Mouse (Mus musculus): ENCODE data around the gene Car9.

DNA sequence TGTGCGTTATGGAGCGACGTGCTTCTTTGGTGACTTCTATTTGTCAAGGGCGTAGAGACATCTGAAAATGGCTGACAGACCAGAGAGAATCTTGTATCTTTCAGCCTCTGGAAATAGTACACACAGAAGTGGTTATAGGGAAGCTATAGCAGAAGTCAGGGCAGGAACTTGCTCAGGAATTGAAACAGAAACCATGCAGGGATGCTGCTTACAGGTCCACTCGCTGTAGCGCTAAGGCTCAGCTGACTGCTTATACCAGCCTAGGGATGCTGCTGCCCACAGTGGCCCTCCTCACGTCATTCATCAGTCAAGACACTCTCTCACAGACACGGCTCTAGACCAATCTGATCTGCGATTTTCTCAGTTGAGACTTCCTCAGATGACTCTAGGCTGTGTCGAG, 36.5 kb upstream of the Car9 start:
- TF ChIP-seq CTCF (IDR thresholded peaks at IDR 0.05; ENCODE audit: extremely low read depth, insufficient read length, insufficient replicate concordance, low read depth, low read length) (no peak), POLR2A (IDR thresholded peaks at IDR 0.05; ENCODE audit: low read depth, low read length) (no peak)

Measured in small intestine, adult 2 months (tissue).